Mouse (Mus musculus) lung, embryonic 16.5 days (tissue): ENCODE measurements at regions not wholly inside any gene's neighbourhood (a gene's known extent, or its start where the extent isn't known, plus 50 kb on each side); places are given as distances from the start of the nearest gene placed in this dataset.

Source experiments
- ATAC-seq: fragments of 200-750 bp; cut with Nextera tagmentation; 2 replicates; pipeline ENCODE4 v1.8.0; 2017; ENCODE audit warnings: low read depth, mild to moderate bottlenecking, moderate library complexity
- H3K27ac ChIP-seq: fragments of 300-500 bp; sonication (generic); 2 replicates; pipeline ENCODE4 v1.5.1; 2014; ENCODE audit warnings: mild to moderate bottlenecking, control low read depth, low read length
- H3K27me3 ChIP-seq: fragments of 300-500 bp; sonication (generic); 2 replicates; pipeline ENCODE4 v1.6.1; 2014; ENCODE audit warnings: low read depth, low read length, mixed read lengths; ENCODE audit not compliant: control insufficient read depth, insufficient read depth
- H3K36me3 ChIP-seq: fragments of 300-500 bp; sonication (generic); 2 replicates; pipeline ENCODE4 v1.6.1; 2014; ENCODE audit warnings: low read length; ENCODE audit not compliant: control insufficient read depth, insufficient read depth
- H3K4me1 ChIP-seq: fragments of 300-500 bp; sonication (generic); replicated peaks from 2 replicates; pipeline ENCODE4 v1.6.1; 2014; ENCODE audit warnings: low read length, mixed read lengths; ENCODE audit not compliant: control insufficient read depth, insufficient read depth
- H3K4me2 ChIP-seq: fragments of 300-500 bp; sonication (generic); 2 replicates; pipeline ENCODE4 v1.6.1; 2014; ENCODE audit warnings: low read depth, low read length, control low read depth
- H3K4me3 ChIP-seq: fragments of 300-500 bp; sonication (generic); 2 replicates; pipeline ENCODE4 v1.5.1; 2014; ENCODE audit warnings: mild to moderate bottlenecking, low read length, control low read depth
- H3K9ac ChIP-seq: fragments of 300-500 bp; sonication (generic); 2 replicates; pipeline ENCODE4 v1.6.1; 2014; ENCODE audit warnings: low read length, control low read depth
- H3K9me3 ChIP-seq: fragments of 300-500 bp; sonication (generic); 2 replicates; pipeline ENCODE4 v1.6.1; 2016; ENCODE audit warnings: low read length; ENCODE audit not compliant: control insufficient read depth
- WGBS: fragments of 180-500 bp; shearing (Covaris S2); extraction: QIAGEN DNeasy Blood & Tissue Kit; methylation state at CpG from one replicate; pipeline ENCODE4 v1.1.7; 2014; 5-methylcytosine and 5-hydroxymethylcytosine counted together

- Histone ChIP-seq H3K9me3 (no peaks in the 10 kb centered on the region), H3K4me2 (no peak overlapping the region), H3K9ac (no peak overlapping the region), H3K36me3 (no peaks in the 10 kb centered on the region), H3K27me3 (no peaks in the 10 kb centered on the region), H3K4me1 (peaks cover 8% of the 10 kb centered on the region), H3K27ac (peak overlapping the region; percentile 93), H3K4me3 (no peak overlapping the region)
- peak; percentile 64 for ATAC-seq
- WGBS = 71% methylated on average over 4 of the region's 4 CpGs
Measured at GRCm38 (mm10) chr2:71670882-71671281, 74.5 kb upstream of the Itga6 start.

GRCm38 (mm10) chr2:71673087-71673920 lies 72.1 kb upstream of the Itga6 start:
- no peaks in the 10 kb centered on the region for H3K36me3 ChIP-seq
- 59% methylated on average over 18 of the region's 18 CpGs for WGBS
- peak; percentile 86 for ATAC-seq

GRCm38 (mm10) chr2:71680746-71681145 lies 64.7 kb upstream of the Itga6 start:
- no peak overlapping the region for H3K9ac ChIP-seq
- no peaks in the 10 kb centered on the region for H3K4me1 ChIP-seq
- H3K9me3 ChIP-seq = no peaks in the 10 kb centered on the region
- no peak overlapping the region for H3K27ac ChIP-seq
- ATAC-seq = no peak
- no peak overlapping the region for H3K4me2 ChIP-seq
- WGBS = 34% methylated on average over 1 of the region's 1 CpGs
- H3K4me3 ChIP-seq = no peak overlapping the region
- no peaks in the 10 kb centered on the region for H3K36me3 ChIP-seq
- no peaks in the 10 kb centered on the region for H3K27me3 ChIP-seq

More at GRCm38 (mm10) chr2:71673087-71673920, 72.1 kb upstream of the Itga6 start:
- Histone ChIP-seq H3K9me3 (no peaks in the 10 kb centered on the region), H3K4me2 (no peak overlapping the region), H3K27ac (peak overlapping the region; percentile 86), H3K9ac (peak overlapping the region; percentile 14; the same call in 1 of the 2 replicates), H3K27me3 (no peaks in the 10 kb centered on the region), H3K4me1 (peaks cover 8% of the 10 kb centered on the region), H3K4me3 (no peak overlapping the region)

- no peaks in the 10 kb centered on the region for H3K4me1 ChIP-seq
- H3K36me3 ChIP-seq = no peaks in the 10 kb centered on the region
- no peak overlapping the region for H3K4me2 ChIP-seq
- H3K9ac ChIP-seq = no peak overlapping the region
- ATAC-seq = no peak
- no peak overlapping the region for H3K27ac ChIP-seq
- H3K27me3 ChIP-seq = no peaks in the 10 kb centered on the region
- 50% methylated on average over 4 of the region's 4 CpGs for WGBS
- H3K9me3 ChIP-seq = no peaks in the 10 kb centered on the region
- no peak overlapping the region for H3K4me3 ChIP-seq
Measured at GRCm38 (mm10) chr2:71681148-71681547, 64.3 kb upstream of the Itga6 start.

GRCm38 (mm10) chr2:71683375-71683774 lies 62.0 kb upstream of the Itga6 start:
- Histone ChIP-seq H3K4me3 (no peak overlapping the region), H3K27ac (no peak overlapping the region), H3K27me3 (no peaks in the 10 kb centered on the region), H3K9me3 (no peaks in the 10 kb centered on the region), H3K9ac (no peak overlapping the region), H3K36me3 (no peaks in the 10 kb centered on the region), H3K4me2 (no peak overlapping the region), H3K4me1 (no peaks in the 10 kb centered on the region)
- no peak for ATAC-seq
- WGBS = 72% methylated on average over 4 of the region's 4 CpGs

- ATAC-seq = no peak
- no peak overlapping the region for H3K4me3 ChIP-seq
- H3K27ac ChIP-seq = no peak overlapping the region
- no peak overlapping the region for H3K9ac ChIP-seq
- 67% methylated on average over 7 of the region's 7 CpGs for WGBS
- no peaks in the 10 kb centered on the region for H3K9me3 ChIP-seq
- H3K4me1 ChIP-seq = peaks cover under 1% of the 10 kb centered on the region; the same call in 1 of the 2 replicates
- H3K27me3 ChIP-seq = no peaks in the 10 kb centered on the region
- no peak overlapping the region for H3K4me2 ChIP-seq
- H3K36me3 ChIP-seq = no peaks in the 10 kb centered on the region
Measured at GRCm38 (mm10) chr2:71685239-71685638, 60.2 kb upstream of the Itga6 start.

GRCm38 (mm10) chr2:71689041-71689440 lies 56.4 kb upstream of the Itga6 start:
- H3K27me3 ChIP-seq = no peaks in the 10 kb centered on the region
- no peak overlapping the region for H3K9ac ChIP-seq
- no peaks in the 10 kb centered on the region for H3K9me3 ChIP-seq
- H3K4me2 ChIP-seq = no peak overlapping the region
- peaks cover 7% of the 10 kb centered on the region for H3K4me1 ChIP-seq
- H3K27ac ChIP-seq = no peak overlapping the region
- ATAC-seq = no peak
- no peak overlapping the region for H3K4me3 ChIP-seq
- H3K36me3 ChIP-seq = no peaks in the 10 kb centered on the region
- WGBS = 83% methylated on average over 4 of the region's 4 CpGs

- Histone ChIP-seq H3K9me3 (no peaks in the 10 kb centered on the region), H3K27me3 (no peaks in the 10 kb centered on the region), H3K27ac (peak overlapping the region; percentile 62; the same call in 1 of the 2 replicates), H3K36me3 (no peaks in the 10 kb centered on the region), H3K4me2 (peak overlapping the region; percentile 44), H3K4me3 (no peak overlapping the region), H3K9ac (peak overlapping the region; percentile 21; the same call in 1 of the 2 replicates), H3K4me1 (peaks cover 7% of the 10 kb centered on the region)
- peak; percentile 93 for ATAC-seq
- WGBS = 32% methylated on average over 27 of the region's 27 CpGs
Measured at GRCm38 (mm10) chr2:71690277-71691161, 54.9 kb upstream of the Itga6 start.

- Histone ChIP-seq H3K36me3 (no peaks in the 10 kb centered on the region), H3K4me3 (no peak overlapping the region), H3K27ac (no peak overlapping the region), H3K4me1 (peaks cover 19% of the 10 kb centered on the region), H3K9me3 (no peaks in the 10 kb centered on the region), H3K27me3 (no peaks in the 10 kb centered on the region), H3K9ac (no peak overlapping the region), H3K4me2 (no peak overlapping the region)
- ATAC-seq = no peak
- 46% methylated on average over 6 of the region's 6 CpGs for WGBS
Measured at GRCm38 (mm10) chr2:71694758-71695310, 50.6 kb upstream of the Itga6 start.
